Mouse (Mus musculus): ENCODE data around the gene Bcs1l.

Bcs1l gene

GRCm38 (mm10) chr1:74587773-74588445 lies at the start of gene Bcs1l, which contains the start of gene Zfp142:
Bcs1l (plus strand) TSS chr1:74588289.
Zfp142 (minus strand) TSS chr1:74588246.
- peak; percentile 98 for DNase-seq

- DNase-seq, result no peak
Measured at GRCm38 (mm10) chr1:74538650-74539049, 49.4 kb upstream of the Bcs1l start.

DNA sequence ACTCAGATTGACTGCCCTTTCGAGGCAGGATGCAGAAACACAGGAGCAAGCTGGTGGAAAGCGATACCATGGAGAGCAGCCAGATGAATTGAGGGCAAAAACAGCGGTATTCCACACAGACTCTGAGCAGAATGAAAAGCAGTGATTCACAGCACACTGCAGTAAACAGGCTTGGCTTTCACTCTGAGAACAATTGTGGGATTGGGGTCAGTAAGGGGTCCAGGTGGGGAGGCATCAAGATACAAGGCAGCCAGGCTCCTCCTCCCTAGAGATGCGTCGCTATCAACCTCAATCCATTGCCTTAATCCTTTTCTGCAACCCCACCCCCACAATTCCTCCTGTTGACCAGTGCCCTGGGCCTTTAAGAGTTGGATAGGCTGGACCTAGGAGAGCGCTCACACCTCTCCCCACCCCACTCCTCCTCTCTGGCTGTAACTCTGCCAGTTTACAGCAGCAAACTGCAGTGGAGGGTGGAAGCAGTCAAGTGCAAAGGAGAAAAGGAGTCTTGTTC lies 45.6 kb upstream of the Bcs1l start, which contains the start of gene Plcd4:
Gene Plcd4, plus strand, starts transcription at position 438 of the 511 bp plus-strand sequence.
- peak; percentile 29 for DNase-seq

GRCm38 (mm10) chr1:74544184-74544583 lies 43.9 kb upstream of the Bcs1l start, which contains the start of gene Usp37:
Usp37 (minus strand) TSS chr1:74544284.
- DNase-seq, result no peak

DNA sequence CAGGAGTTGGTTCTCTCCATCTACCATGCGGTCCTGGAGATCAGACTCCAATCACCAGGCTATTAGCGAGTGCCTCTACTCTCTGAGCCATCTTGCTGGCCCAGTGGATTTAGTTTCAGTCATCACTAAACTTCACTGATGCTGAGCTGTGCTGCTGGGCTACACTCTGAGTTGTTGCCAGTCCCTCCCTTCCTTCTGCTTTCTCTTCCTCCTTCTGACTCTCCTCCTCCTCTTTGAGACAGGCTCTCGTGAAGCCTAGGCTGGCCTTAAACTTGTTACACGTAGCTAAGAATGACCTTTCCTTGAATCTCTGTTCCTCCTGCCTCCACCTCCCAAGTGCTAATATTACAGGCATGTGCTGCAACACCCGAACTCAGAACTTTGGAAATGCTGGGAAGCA lies 29.0 kb upstream of the Bcs1l start:
- no peak for DNase-seq

GRCm38 (mm10) chr1:74565834-74566233 lies 22.3 kb upstream of the Bcs1l start:
- no peak for DNase-seq

DNA sequence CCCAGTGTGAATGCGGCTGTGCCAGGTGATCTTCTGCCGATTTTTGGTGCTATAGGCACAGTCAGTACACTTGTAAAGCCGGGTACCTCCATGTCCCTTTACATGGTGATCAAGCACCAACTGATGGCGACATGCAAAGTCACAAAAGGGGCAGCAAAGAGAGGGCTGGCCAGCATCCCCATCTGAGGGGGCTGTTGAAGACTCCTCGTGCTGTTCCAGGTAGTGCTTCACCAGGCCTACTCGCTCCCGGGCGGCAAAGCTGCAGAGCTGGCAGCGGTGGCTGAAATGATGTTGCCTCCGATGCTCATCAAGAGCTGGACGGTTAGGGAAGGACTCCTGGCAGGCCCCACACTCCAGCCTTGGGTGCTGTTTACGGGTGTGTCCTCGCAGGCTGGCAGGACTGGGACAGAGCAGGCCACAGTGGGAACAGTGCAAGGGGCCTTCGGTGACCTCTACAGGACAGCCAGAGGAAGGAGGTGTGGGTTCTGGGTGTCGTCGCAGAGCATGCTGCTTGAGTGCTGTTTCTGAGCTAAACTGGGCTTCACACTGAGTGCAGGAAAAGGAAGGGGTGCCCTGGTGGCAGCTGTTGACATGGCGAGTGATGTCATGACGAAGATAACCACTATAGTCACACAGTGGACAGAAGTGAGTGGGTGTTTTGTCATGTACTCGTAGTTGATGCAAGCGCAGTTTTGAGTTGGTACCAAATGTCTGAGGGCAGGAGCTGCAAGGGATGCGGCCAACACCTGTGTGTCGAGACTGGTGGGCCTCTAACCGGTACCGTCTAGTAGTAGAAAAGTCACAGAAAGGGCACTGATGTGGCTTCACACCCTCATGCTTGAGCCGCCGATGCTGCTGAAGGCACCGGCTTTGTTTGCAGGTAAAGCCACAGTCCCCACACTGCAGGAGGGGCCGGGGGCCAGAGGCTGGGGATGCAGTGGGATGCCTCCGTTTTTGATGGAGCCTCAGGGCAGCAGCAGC lies 18.1 kb upstream of the Bcs1l start:
- DNase-seq, result no peak

DNA sequence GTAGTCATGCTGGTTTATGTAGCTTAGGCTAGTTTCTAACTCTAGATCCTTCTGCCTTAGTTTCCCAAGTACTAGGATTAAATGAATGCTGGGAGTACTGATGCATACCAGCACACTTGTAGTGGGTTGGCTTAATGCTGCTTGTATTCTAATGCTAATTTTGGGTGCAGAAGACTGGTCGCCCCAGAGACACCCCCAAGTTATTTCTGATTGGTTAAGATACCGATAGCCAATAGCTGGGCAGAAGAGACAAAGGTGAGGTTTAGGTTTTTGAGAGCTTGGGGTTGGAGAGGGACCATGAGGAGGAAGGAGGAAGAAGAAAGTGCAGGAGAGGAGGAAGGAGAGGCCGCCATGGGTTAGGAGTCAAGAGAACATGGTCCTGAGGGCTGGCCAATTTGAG lies 5.5 kb upstream of the Bcs1l start:
- DNase-seq, result no peak

- DNase-seq, result no peak
Measured at GRCm38 (mm10) chr1:74584616-74585398, 3.3 kb upstream of the Bcs1l start.

DNA sequence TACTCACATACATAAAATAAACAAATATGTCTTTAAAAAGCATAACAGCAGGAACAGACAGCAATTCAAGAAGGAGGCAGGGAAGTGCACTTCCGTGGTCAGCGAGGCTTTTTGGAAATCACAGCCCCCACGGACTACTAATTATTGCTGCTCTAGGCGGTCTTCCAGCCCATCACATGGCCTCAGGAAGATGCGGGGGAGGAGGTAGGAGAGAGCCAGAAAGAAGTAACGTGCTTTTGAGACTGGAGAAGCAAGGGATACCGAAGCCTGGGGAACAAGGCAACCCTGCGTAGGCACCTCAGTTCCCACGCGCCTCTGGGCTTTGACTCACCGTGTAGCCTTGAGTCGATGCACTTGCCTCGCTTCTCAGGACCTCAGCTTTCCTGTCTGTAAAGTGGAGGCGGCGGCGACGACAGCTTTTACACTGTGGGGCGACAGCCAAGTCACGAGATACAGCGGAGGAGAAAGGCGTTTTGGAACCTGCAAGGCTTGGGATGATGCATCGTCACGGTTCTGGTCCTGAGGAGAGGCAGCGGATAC lies 786 bp upstream of the Bcs1l start:
- no peak for DNase-seq

DNA sequence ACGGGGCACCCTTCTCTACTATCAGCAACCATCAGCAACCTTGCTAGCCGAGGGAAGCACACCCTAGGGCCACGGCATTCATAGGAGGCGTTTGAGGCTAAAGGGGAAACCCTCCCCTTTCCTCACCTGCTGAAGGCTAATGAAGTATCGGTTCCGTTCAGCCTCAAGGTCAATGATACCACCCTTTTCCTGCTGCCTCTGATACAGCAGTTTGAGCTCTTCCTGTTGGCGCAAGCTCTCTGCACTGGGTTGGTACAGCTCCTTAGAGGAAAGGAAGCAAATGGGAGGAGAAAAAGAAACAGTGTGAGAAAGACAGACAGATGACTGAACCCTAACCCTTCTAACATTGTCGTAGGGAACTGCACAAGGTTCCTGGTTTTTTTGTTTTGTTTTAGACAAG lies 6.3 kb downstream of the Bcs1l start:
- DNase-seq, result no peak

DNA sequence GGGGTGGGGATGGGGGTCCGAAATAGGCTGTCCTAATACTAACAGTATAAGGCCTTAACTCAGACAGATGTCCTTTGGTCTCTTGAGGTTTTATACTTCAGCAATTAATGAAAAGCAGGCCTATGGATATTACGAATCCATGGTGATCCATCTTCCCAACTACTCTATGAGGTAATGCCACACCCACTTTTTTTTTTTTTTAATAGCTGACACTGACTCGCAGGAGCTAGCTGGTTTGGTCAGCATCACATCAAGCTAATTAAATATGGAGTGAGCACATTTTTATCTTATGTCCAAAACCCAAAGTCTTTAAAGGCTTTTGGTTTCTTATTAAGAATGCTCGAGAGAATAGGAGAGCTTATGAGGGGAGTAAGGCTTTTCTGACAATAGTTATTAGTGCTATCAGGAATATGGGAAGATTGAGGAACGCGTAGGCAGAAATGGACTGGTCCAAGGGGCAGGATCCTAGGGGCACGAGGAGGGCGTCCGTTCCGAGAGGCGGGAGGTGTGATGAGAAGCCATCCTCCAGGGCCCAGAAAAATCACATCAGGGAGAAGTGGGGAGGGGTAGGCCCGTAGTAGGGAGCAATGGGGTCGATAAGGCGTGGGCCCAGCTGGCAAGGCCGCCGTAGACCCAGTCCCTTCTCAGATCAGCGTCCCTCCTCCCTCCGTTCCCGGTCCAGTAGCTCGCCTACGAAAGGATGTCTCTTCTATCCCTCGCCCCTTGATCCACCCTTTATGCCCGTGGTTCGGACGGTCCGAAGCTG lies 12.6 kb downstream of the Bcs1l start:
- no peak for DNase-seq

DNA sequence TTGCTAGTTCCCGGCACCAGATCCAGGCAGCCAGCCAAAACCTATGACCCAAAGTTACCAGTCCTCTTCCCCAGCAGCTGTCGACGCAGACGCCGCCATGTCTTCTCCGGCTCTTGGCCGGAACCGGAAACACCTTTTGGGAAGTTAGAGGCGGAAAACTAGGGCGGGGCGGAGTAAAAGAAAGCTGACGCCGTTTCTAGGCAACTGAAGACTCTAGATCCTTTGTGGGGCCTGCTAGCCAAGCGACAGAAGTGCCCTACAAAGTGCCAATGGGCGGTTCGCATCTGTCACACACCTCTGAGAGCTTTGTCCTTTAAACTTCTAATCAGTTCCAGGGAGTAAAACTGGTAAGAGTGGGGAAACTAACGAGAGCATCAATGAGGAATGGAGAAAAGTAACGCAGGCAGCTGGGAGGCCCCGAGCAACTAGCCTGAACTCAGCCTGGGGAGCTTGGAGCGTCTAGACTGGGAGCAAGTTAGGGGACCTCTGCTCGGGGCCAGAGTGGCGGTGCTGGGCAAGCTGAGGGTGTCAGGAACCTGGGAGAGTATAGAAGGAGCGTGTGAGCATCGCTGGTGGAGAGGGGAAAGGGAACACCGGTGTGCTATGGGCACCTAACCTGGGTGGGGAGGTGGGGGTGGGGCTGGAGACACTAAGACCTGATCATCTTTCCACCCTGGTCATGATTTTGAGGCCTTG lies 13.3 kb downstream of the Bcs1l start, which contains the start of the genes Rnf25 and Stk36:
Gene Rnf25, minus strand, starts transcription at position 131 of the 696 bp plus-strand sequence.
Gene Stk36, plus strand, starts transcription at position 179 of the 696 bp plus-strand sequence.
- DNase-seq, result peak; percentile 86

GRCm38 (mm10) chr1:74624183-74624582 lies 36.1 kb downstream of the Bcs1l start:
- DNase-seq, result no peak

DNA sequence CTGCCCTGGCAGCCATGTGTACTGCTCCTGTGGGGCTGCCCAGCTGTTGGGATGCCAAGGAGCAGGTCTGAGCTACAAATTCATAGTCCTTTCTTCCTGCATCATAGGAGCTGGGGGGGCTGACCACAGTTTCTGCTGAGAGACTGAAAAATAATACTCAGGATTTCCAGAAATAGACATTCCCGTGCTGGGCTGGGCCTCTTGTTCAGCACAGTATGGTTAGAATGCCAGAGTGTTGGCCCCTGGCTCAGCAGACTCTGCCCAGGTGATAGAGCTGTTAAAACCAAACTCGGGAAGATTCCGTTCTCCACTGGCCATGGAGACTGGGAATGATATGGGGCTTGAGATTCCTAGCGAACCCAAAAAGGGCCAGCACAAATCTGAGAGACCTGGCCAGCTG lies 38.0 kb downstream of the Bcs1l start:
- no peak for DNase-seq

DNA sequence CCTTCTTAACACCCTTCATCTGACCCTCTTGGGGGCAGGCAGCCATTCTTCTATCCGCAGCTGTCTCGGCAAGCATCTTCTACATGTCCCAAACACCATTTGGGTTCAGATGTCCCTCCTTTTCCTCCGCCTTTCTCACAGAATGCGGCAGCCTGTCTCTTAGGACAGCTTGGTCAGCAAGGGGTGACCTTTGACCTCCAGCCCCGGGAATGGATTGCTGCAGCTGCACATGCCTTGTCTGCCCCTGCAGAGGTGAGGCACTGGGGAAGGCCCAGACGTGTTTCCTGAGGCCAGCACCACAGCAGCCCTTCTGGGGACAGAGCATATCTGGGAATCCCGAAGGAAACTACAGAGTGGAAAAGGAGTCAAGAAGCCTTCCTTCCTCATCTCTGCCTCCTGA lies 39.9 kb downstream of the Bcs1l start:
- DNase-seq, result peak; percentile 13

GRCm38 (mm10) chr1:74632734-74633133 lies 44.6 kb downstream of the Bcs1l start:
- no peak for DNase-seq
